Mouse (Mus musculus) embryonic facial prominence, embryonic 13.5 days (tissue): ENCODE measurements around the gene Npr2. TPM values are rescaled to one million over a fixed set of nuclear protein-coding genes. Genes with fewer than 3 reads are reported as not detected.

Source experiments
- ATAC-seq: fragments of 200-750 bp; cut with Nextera tagmentation; 2 replicates; pipeline ENCODE4 v1.8.0; 2017; ENCODE audit warnings: low read depth; ENCODE audit not compliant: insufficient number of reproducible peaks, insufficient read depth, low FRiP score, low TSS enrichment
- H3K27ac ChIP-seq: fragments of 300-500 bp; sonication (generic); 2 replicates; pipeline ENCODE4 v1.5.1; 2015; ENCODE audit warnings: moderate library complexity, mild to moderate bottlenecking, inconsistent platforms
- H3K27me3 ChIP-seq: fragments of 300-500 bp; sonication (generic); 2 replicates; pipeline ENCODE4 v1.6.1; 2015; ENCODE audit warnings: mild to moderate bottlenecking, inconsistent platforms
- H3K36me3 ChIP-seq: fragments of 300-500 bp; sonication (generic); 2 replicates; pipeline ENCODE4 v1.6.1; 2015; ENCODE audit warnings: mild to moderate bottlenecking, inconsistent platforms
- H3K4me1 ChIP-seq: fragments of 300-500 bp; sonication (generic); 2 replicates; pipeline ENCODE4 v1.6.1; 2015; ENCODE audit warnings: inconsistent platforms
- H3K4me2 ChIP-seq: fragments of 300-500 bp; sonication (generic); 2 replicates; pipeline ENCODE4 v1.6.1; 2015; ENCODE audit warnings: moderate library complexity, mild to moderate bottlenecking, inconsistent platforms
- H3K4me3 ChIP-seq: fragments of 300-500 bp; sonication (generic); 2 replicates; pipeline ENCODE4 v1.5.1; 2015; ENCODE audit warnings: mild to moderate bottlenecking, inconsistent platforms
- H3K9ac ChIP-seq: fragments of 300-500 bp; sonication (generic); 2 replicates; pipeline ENCODE4 v1.6.1; 2015; ENCODE audit warnings: mild to moderate bottlenecking, inconsistent platforms
- H3K9me3 ChIP-seq: fragments of 300-500 bp; sonication (generic); 2 replicates; pipeline ENCODE4 v1.6.1; 2016; ENCODE audit warnings: inconsistent platforms
- WGBS: fragments of 180-500 bp; shearing (Covaris S2); methylation state at CpG from one replicate; pipeline ENCODE4 v1.1.7; 2015; ENCODE audit warnings: mixed read lengths; 5-methylcytosine and 5-hydroxymethylcytosine counted together
- polyA plus RNA-seq: library from polyadenylated mRNA; unstranded; fragments of >200 nt; fragmentation: Nextera tagmentation; extraction: Ambion mirVana; gene quantifications from 2 replicates; pipeline ENCODE4 v1.2.1, GENCODE M21; 2015

Npr2 gene
- polyA plus RNA-seq, 1 experiment from 2014 or later: 18.2 TPM

DNA sequence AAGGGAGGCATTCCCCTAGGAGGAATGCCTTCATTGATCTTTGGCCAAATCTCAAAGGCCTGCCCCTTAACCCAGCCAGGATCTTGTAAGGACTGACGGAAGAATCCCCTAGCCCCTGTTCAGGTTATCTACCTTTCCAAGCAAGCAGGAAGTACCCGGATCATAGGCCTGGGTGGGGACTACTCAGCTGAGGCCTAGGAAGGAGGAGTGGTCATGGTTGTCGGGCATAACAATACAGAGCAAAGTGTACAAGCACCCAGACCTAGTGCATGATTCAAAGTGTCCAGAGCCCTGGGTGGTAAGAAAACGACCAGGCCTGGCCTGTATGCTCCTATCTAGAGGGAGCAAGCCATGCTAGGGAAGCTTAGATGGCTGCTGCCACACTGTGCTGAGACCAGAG lies 43.9 kb downstream of the Npr2 start:
- H3K27ac ChIP-seq: no peak overlapping the region
- H3K27me3 ChIP-seq: no peaks in the 10 kb centered on the region
- no peaks in the 10 kb centered on the region for H3K9me3 ChIP-seq
- H3K4me3 ChIP-seq: no peak overlapping the region
- H3K4me1 ChIP-seq: peaks cover 18% of the 10 kb centered on the region
- peaks cover 55% of the 10 kb centered on the region for H3K36me3 ChIP-seq
- no peak overlapping the region for H3K9ac ChIP-seq
- no peak for ATAC-seq
- 72% methylated on average over 4 of the region's 4 CpGs for WGBS
- no peak overlapping the region for H3K4me2 ChIP-seq

DNA sequence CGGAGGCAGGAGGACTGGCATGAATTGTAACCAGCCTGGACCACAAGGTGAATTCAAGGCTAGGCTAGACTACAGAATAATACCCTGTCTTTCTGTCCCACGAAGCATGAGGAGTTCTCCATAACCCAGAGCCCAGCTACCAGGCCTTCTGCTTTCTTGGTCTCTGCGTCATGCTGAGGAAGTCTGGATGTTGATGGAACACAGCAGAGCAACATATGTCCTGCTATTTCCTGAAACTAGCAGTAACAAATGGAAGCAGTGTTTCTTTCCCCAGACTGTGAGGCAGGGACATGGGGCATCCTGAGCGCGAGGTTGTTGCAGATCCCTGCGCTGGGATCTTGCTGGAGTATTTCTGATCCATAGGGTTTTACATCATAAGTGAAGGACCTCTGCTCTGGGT lies 46.8 kb downstream of the Npr2 start:
- no peaks in the 10 kb centered on the region for H3K27me3 ChIP-seq
- H3K36me3 ChIP-seq: peaks cover 81% of the 10 kb centered on the region
- no peaks in the 10 kb centered on the region for H3K9me3 ChIP-seq
- WGBS: 82% methylated on average over 6 of the region's 6 CpGs
- H3K9ac ChIP-seq: no peak overlapping the region
- no peak overlapping the region for H3K4me2 ChIP-seq
- no peak overlapping the region for H3K4me3 ChIP-seq
- no peaks in the 10 kb centered on the region for H3K4me1 ChIP-seq
- H3K27ac ChIP-seq: no peak overlapping the region
- ATAC-seq: no peak

GRCm38 (mm10) chr4:43679416-43680043 lies 47.8 kb downstream of the Npr2 start:
- H3K4me3 ChIP-seq: no peak overlapping the region
- 88% methylated on average over 7 of the region's 7 CpGs for WGBS
- no peak overlapping the region for H3K27ac ChIP-seq
- H3K36me3 ChIP-seq: peaks cover 81% of the 10 kb centered on the region
- no peaks in the 10 kb centered on the region for H3K27me3 ChIP-seq
- no peaks in the 10 kb centered on the region for H3K9me3 ChIP-seq
- H3K9ac ChIP-seq: no peak overlapping the region
- no peaks in the 10 kb centered on the region for H3K4me1 ChIP-seq
- no peak overlapping the region for H3K4me2 ChIP-seq
- no peak for ATAC-seq

DNA sequence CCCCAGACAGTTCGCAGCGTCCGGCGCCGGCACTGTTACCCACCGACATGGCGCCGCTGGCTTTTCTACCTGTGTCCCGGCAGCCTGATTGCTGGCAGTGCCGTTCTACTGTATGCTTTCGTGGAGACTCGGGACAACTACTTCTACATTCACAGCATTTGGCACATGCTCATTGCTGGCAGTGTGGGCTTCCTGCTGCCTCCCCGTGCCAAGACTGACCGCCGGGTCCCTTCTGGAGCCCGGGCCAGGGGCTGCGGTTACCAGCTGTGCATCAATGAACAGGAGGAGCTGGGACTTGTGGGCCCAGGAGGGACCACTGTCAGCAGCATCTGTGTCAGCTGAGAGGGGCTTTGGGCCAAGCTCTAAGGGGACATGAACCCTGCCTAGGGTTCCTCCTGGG lies 58.3 kb downstream of the Npr2 start:
- H3K36me3 ChIP-seq: peaks cover 55% of the 10 kb centered on the region
- H3K27ac ChIP-seq: no peak overlapping the region
- ATAC-seq: no peak
- 0 out of 2 replicates have a peak overlapping the region, but pooled peaks have one; percentile 11 for H3K9ac ChIP-seq
- no peaks in the 10 kb centered on the region for H3K9me3 ChIP-seq
- H3K4me3 ChIP-seq: no peak overlapping the region
- H3K4me2 ChIP-seq: no peak overlapping the region
- 96% methylated on average over 17 of the region's 17 CpGs for WGBS
- H3K4me1 ChIP-seq: no peaks in the 10 kb centered on the region
- H3K27me3 ChIP-seq: no peaks in the 10 kb centered on the region

DNA sequence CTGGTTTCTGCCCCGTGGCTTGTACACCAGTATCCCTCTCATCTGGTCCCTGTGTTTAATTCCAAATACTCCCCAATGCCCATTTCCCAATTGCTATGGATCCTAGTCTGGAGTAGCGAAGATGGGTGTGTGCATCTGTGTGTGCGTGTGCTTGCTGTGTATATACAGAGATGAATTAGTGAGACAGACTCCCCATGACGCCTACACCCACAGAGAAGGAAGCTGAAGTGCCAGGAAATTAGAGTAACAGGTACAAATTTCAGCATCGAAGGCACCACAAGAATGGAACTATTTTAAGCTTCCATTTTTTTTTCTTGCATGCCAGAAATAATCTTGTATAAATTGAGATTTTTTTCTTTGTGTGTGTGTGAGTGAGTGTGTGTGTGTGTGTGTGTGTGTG lies 59.3 kb downstream of the Npr2 start:
- 77% methylated on average over 5 of the region's 5 CpGs for WGBS
- H3K9ac ChIP-seq: no peak overlapping the region
- ATAC-seq: no peak
- H3K4me3 ChIP-seq: no peak overlapping the region
- peaks cover 45% of the 10 kb centered on the region for H3K36me3 ChIP-seq
- no peaks in the 10 kb centered on the region for H3K4me1 ChIP-seq
- H3K9me3 ChIP-seq: no peaks in the 10 kb centered on the region
- no peak overlapping the region for H3K4me2 ChIP-seq
- no peaks in the 10 kb centered on the region for H3K27me3 ChIP-seq
- no peak overlapping the region for H3K27ac ChIP-seq

- ATAC-seq: no peak
- Histone ChIP-seq H3K27ac (no peak overlapping the region), H3K36me3 (peaks cover 21% of the 10 kb centered on the region), H3K4me1 (no peaks in the 10 kb centered on the region), H3K9ac (no peak overlapping the region), H3K9me3 (no peaks in the 10 kb centered on the region), H3K4me2 (no peak overlapping the region), H3K4me3 (no peak overlapping the region), H3K27me3 (0 out of 2 replicates have a peak, but pooled peaks cover 4% of the 10 kb centered on the region)
- WGBS: 80% methylated on average over 5 of the region's 5 CpGs
Measured at GRCm38 (mm10) chr4:43693806-43694241, 62.1 kb downstream of the Npr2 start.

DNA sequence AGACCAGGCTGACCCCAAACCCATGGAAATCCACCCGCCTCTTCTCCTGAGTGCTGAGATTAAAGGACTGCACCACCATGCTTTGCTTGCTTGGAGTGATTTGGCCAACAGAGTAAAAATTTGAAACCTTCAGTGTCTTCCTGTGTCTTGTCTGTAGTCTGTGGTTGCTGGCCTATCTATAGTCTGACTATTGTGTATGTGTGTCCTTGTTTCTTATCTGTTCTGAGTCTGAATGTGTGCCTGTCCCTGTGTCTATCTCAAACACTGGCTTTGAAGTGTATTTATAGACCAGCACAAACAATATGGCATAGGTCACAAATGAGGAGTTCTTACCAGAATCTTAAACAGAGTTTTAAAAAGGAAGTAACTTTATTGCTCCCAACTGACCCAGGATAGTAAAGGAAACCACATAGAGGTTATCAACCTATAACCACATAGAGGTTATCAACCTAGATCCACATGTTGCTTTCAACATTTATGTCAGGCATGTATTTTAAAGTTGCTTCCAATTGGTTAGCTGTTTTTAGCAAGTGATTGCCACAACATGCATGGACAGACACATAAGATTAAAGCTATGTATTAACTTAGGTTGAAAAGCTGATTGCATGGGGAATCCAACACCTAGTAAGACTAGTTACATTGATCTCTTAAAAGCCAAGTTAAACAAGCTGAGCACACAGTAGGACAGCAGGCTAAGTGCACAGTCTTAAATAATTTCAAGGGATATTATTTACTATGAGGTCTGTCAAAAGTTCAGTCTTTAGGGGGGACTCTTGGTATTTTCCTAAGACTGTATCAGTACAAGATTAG lies 62.9 kb downstream of the Npr2 start:
- no peaks in the 10 kb centered on the region for H3K9me3 ChIP-seq
- 0 out of 2 replicates have a peak, but pooled peaks cover 4% of the 10 kb centered on the region for H3K27me3 ChIP-seq
- WGBS: 85% methylated on average over 1 of the region's 1 CpGs
- no peak overlapping the region for H3K9ac ChIP-seq
- H3K36me3 ChIP-seq: peaks cover 13% of the 10 kb centered on the region
- no peak overlapping the region for H3K27ac ChIP-seq
- no peaks in the 10 kb centered on the region for H3K4me1 ChIP-seq
- ATAC-seq: no peak
- H3K4me2 ChIP-seq: no peak overlapping the region
- no peak overlapping the region for H3K4me3 ChIP-seq

DNA sequence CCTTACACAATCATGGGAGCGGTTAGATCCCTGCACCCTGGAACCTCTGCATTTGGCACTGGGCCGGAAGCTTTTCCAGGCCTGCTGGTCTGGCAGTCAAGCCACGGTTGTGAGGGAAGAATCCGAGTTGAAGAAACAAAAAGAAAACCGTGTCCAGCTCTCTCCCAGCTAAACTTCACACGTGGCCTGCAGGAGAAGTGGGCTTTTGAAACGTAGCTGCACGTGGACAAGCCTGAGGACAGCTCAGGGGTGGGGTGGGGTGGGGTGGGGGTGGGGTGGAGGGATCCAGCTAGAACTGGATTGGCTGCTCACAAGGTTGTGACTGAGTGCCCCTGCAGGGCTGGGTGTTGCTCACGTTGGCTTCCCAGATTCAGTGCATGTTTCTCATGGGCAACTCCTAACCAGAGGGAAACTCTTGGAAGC lies 63.5 kb downstream of the Npr2 start:
- H3K9me3 ChIP-seq: no peaks in the 10 kb centered on the region
- no peak overlapping the region for H3K4me2 ChIP-seq
- H3K4me3 ChIP-seq: no peak overlapping the region
- no peak overlapping the region for H3K9ac ChIP-seq
- WGBS: 33% methylated on average over 9 of the region's 9 CpGs
- H3K27ac ChIP-seq: no peak overlapping the region
- no peak for ATAC-seq
- H3K27me3 ChIP-seq: 0 out of 2 replicates have a peak, but pooled peaks cover 4% of the 10 kb centered on the region
- peaks cover 7% of the 10 kb centered on the region; the same call in 1 of the 2 replicates for H3K36me3 ChIP-seq
- H3K4me1 ChIP-seq: no peaks in the 10 kb centered on the region

- Histone ChIP-seq H3K9me3 (no peaks in the 10 kb centered on the region), H3K4me3 (no peak overlapping the region), H3K36me3 (no peaks in the 10 kb centered on the region), H3K4me1 (no peaks in the 10 kb centered on the region), H3K4me2 (no peak overlapping the region), H3K27me3 (0 out of 2 replicates have a peak, but pooled peaks cover 4% of the 10 kb centered on the region), H3K27ac (no peak overlapping the region), H3K9ac (no peak overlapping the region)
- ATAC-seq: no peak
- WGBS: 91% methylated on average over 13 of the region's 13 CpGs
Measured at GRCm38 (mm10) chr4:43696561-43696960, 64.8 kb downstream of the Npr2 start.

DNA sequence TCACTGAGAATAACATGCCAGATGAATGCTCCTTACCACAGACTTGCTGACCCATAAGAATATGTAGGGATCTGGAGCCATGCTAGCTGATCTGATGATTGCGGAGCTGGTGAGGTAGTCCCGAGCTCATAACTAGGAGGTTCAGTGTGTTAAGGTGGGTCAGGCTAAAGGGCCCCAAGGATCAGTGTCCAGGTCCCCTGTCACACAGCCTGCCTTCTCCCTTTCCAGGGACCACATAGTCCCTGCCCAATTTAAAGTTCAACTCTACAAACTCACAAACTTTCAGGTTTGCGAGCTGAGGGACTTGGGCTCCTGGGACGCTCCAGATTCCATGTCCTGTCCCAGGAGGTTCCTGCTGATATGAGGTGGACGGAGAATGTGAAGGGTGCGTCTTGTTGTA lies 69.0 kb downstream of the Npr2 start, which contains the start of gene Olfr70:
Gene Olfr70, minus strand, starts transcription at position 101 of the 400 bp plus-strand sequence.
- Histone ChIP-seq H3K27me3 (0 out of 2 replicates have a peak, but pooled peaks cover 4% of the 10 kb centered on the region), H3K4me1 (no peaks in the 10 kb centered on the region), H3K36me3 (no peaks in the 10 kb centered on the region), H3K9ac (no peak within 1 kb of the TSS), H3K27ac (no peak within 1 kb of the TSS), H3K4me2 (no peak within 1 kb of the TSS), H3K9me3 (no peaks in the 10 kb centered on the region), H3K4me3 (no peak within 1 kb of the TSS)
- WGBS: 86% methylated on average over 6 of the region's 6 CpGs
- ATAC-seq: no peak
